Mouse (Mus musculus) C3H10T1/2 (cell line): ENCODE measurements around the gene Zfp988. TPM values are rescaled to one million over a fixed set of nuclear protein-coding genes. Genes with fewer than 3 reads are reported as not detected.

ENCODE experiments used
- polyA plus RNA-seq, 2 experiments: library from polyadenylated mRNA; unstranded; fragments of >200 nt; fragmentation: generic; extraction: Trizol; gene quantifications; one replicate each; pipeline ENCODE4 v1.2.1; 2012; ENCODE audit warnings: missing spikeins in 2 of 2

The Zfp988 gene
- polyA plus RNA-seq = not detected

DNA sequence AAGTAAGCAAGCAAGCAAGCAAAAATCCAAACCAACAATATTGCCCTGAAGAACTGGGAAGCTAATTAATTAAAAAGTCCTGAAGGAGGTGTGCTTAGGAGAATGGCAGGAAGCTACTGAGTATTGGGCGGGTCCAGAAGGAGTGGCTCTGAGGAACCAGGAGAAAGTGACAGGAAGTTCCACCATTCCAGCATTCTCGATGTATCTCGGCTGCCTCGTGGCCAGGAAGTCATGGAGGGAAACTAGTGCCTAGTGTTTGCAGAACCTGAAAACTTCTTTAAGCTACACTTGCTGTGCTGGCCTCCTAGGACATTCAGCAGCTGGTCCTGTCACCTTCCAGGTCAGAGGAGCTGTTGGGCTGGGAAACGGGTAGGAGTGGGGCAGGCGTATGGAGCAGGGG, at the start of gene Zfp988:
TSS of gene Zfp988 (plus strand) at position 239 of the 400 bp plus-strand sequence.

DNA sequence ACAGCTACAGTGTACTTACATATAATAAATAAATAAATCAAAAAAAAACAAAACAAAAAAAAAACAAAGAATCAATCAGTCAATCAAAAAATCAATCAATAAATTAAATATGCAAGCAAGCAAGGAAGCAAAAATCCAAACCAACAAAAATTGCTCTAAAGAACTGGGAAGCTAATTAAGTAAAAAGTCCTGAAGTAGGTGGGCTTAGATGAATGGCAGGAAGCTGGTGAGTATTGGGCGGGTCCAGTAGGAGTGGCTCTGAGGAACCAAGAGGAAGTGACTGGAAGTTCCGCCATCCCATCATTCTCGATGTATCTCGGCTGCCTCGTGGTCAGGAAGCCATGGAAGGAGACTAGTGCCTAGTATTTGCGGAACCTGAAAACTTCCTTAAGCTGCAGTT, 55.5 kb downstream of the Zfp988 start, which contains the start of gene Zfp978:
TSS of gene Zfp978 (plus strand) at position 301 of the 400 bp plus-strand sequence.

Other genes with a start within 250 kb of the Zfp988 start
- under 1 TPM in 1 of 2 experiments, not detected in 1; 0.45 TPM for gene Zfp991, start 173.6 kb upstream of the Zfp988 start, polyA plus RNA-seq
- gene Zfp978, start 55.6 kb downstream of the Zfp988 start, polyA plus RNA-seq = not detected
- gene Zfp982, start 186.7 kb downstream of the Zfp988 start, polyA plus RNA-seq = not detected
- not detected for gene Gm16503, start 234.5 kb downstream of the Zfp988 start, polyA plus RNA-seq
- gene Zfp985, start 247.6 kb downstream of the Zfp988 start, polyA plus RNA-seq = under 1 TPM; 0.01 to 0.08 TPM